Mouse (Mus musculus) midbrain, embryonic 15.5 days (tissue): ENCODE results near the gene Sorcs1. TPM values are rescaled to one million over a fixed set of nuclear protein-coding genes. Genes with fewer than 3 reads are reported as not detected.

Source experiments
- ATAC-seq: fragments of 200-750 bp; cut with Nextera tagmentation; replicated peaks from 2 replicates; pipeline ENCODE4 v1.8.0; 2017; ENCODE audit warnings: moderate TSS enrichment
- H3K27ac ChIP-seq: fragments of 300-500 bp; sonication (generic); 2 replicates; pipeline ENCODE4 v1.5.1; 2015; ENCODE audit warnings: mild to moderate bottlenecking, inconsistent platforms
- H3K27me3 ChIP-seq: fragments of 300-500 bp; sonication (generic); replicated peaks from 2 replicates; pipeline ENCODE4 v1.6.1; 2015; ENCODE audit warnings: inconsistent platforms
- H3K36me3 ChIP-seq: fragments of 300-500 bp; sonication (generic); replicated peaks from 2 replicates; pipeline ENCODE4 v1.6.1; 2015; ENCODE audit warnings: inconsistent platforms
- H3K4me1 ChIP-seq: fragments of 300-500 bp; sonication (generic); 2 replicates; pipeline ENCODE4 v1.6.1; 2015; ENCODE audit warnings: inconsistent platforms
- H3K4me2 ChIP-seq: fragments of 300-500 bp; sonication (generic); 2 replicates; pipeline ENCODE4 v1.6.1; 2015; ENCODE audit warnings: inconsistent platforms, mild to moderate bottlenecking, moderate library complexity
- H3K4me3 ChIP-seq: fragments of 300-500 bp; sonication (generic); 2 replicates; pipeline ENCODE4 v1.5.1; 2015; ENCODE audit warnings: mild to moderate bottlenecking, inconsistent platforms
- H3K9ac ChIP-seq: fragments of 300-500 bp; sonication (generic); 2 replicates; pipeline ENCODE4 v1.6.1; 2015; ENCODE audit warnings: mild to moderate bottlenecking, inconsistent platforms
- H3K9me3 ChIP-seq: fragments of 300-500 bp; sonication (generic); 2 replicates; pipeline ENCODE4 v1.6.1; 2016; ENCODE audit warnings: inconsistent platforms
- WGBS: fragments of 180-500 bp; shearing (Covaris S2); methylation state at CpG from one replicate; pipeline ENCODE4 v1.1.7; 2015; ENCODE audit warnings: mixed read lengths; 5-methylcytosine and 5-hydroxymethylcytosine counted together
- polyA plus RNA-seq: library from polyadenylated mRNA; unstranded; fragments of >200 nt; fragmentation: Nextera tagmentation; extraction: Ambion mirVana; gene quantifications from 2 replicates; pipeline ENCODE4 v1.2.1, GENCODE M21; 2015

The Sorcs1 gene
- polyA plus RNA-seq, 1 experiment from 2014 or later, result 18.4 TPM

DNA sequence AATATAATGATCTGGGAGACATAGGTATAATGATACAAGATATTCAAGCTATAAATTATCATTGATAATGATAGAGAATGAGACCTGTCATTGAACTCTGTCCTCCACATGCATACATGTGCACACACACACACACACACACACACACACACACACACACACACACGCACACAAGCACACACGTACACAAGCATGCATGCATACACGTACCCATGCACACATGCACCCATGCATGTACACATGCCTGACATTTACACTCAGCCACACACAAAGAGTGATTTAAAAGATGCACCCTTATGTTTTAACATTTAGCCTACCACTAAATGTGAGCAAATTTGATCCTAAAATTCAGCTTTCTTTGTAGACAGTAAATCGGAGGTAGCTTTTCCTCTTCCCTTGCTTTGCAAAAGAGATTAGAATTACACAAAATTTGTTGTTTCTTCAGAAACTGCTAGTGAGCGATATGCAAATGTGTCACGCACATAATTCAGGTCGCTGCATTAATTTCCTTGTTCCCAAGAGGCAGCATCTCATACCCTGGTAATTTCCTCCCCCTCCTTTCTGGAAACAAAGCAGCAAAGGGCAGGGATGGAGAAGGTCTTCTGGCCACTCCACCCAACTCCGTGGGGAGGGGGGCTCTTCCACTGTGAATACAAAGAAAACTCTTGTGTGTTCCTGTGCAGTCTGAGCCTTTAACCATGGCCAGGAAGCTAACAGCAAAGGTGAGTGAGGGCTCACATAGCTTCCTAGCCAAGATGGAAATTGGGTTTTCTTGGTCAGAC, 38.0 kb downstream of the Sorcs1 start:
- H3K27me3 ChIP-seq, result no peaks in the 10 kb centered on the region
- no peak overlapping the region for H3K9ac ChIP-seq
- 57% methylated on average over 8 of the region's 8 CpGs for WGBS
- peaks cover 11% of the 10 kb centered on the region; the same call in 1 of the 2 replicates for H3K4me1 ChIP-seq
- H3K36me3 ChIP-seq, result no peaks in the 10 kb centered on the region
- no peak overlapping the region for H3K27ac ChIP-seq
- no peak overlapping the region for H3K4me3 ChIP-seq
- H3K4me2 ChIP-seq, result no peak overlapping the region
- no peak for ATAC-seq
- H3K9me3 ChIP-seq, result no peaks in the 10 kb centered on the region

DNA sequence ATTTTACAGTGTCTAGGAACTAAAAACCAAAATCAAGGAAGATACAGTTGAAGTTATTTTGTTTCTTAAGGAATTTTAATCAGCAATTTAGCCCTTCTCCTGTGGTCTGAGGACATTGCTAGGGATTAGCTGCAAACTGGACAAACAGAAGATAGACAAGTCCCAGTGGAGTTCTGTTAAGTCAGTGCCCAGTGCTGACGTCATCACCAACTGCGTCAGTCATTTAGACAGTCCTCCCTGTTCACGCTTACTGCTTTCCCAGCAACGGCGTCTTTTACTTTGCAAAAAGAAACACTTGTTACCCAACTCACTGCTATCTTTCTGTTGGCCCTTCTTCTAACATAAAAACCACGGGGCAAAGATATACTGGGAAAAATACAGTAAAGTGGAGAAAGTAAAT, 40.3 kb downstream of the Sorcs1 start:
- H3K4me3 ChIP-seq, result no peak overlapping the region
- H3K4me1 ChIP-seq, result peaks cover 11% of the 10 kb centered on the region; the same call in 1 of the 2 replicates
- H3K9ac ChIP-seq, result no peak overlapping the region
- no peak overlapping the region for H3K4me2 ChIP-seq
- no peak for ATAC-seq
- WGBS, result 68% methylated on average over 6 of the region's 6 CpGs
- no peaks in the 10 kb centered on the region for H3K36me3 ChIP-seq
- H3K27ac ChIP-seq, result no peak overlapping the region
- H3K27me3 ChIP-seq, result no peaks in the 10 kb centered on the region
- H3K9me3 ChIP-seq, result no peaks in the 10 kb centered on the region

- no peak overlapping the region for H3K4me2 ChIP-seq
- WGBS, result 43% methylated on average over 9 of the region's 9 CpGs
- ATAC-seq, result no peak
- no peak overlapping the region for H3K27ac ChIP-seq
- no peaks in the 10 kb centered on the region for H3K36me3 ChIP-seq
- H3K4me3 ChIP-seq, result no peak overlapping the region
- H3K27me3 ChIP-seq, result no peaks in the 10 kb centered on the region
- no peak overlapping the region for H3K9ac ChIP-seq
- H3K9me3 ChIP-seq, result no peaks in the 10 kb centered on the region
- 0 out of 2 replicates have a peak, but pooled peaks cover 5% of the 10 kb centered on the region for H3K4me1 ChIP-seq
Observed at GRCm38 (mm10) chr19:50614013-50614412, 64.4 kb downstream of the Sorcs1 start.

DNA sequence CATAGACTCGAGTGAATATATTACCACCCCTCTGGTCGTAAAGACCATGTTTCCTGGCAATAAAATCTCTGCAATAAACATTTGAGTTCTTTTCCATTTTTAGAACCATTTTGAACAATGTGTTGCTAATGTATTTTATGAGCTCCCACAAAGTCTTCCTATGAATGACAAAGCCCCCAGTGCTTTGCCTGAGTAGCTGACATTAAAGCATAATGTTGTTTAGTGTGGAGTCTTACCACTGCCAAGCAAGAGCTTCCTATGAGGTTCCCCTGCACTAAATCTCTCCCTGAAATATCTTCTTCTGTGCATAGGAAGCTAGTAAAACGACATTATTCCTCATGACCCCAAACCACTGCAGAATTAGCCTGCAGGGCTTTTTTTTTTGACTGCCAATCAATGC, 66.8 kb downstream of the Sorcs1 start:
- ATAC-seq, result no peak
- Histone ChIP-seq H3K4me2 (no peak overlapping the region), H3K36me3 (no peaks in the 10 kb centered on the region), H3K9ac (no peak overlapping the region), H3K4me1 (no peaks in the 10 kb centered on the region), H3K4me3 (no peak overlapping the region), H3K27me3 (no peaks in the 10 kb centered on the region), H3K9me3 (no peaks in the 10 kb centered on the region), H3K27ac (no peak overlapping the region)
- WGBS, result 64% methylated on average over 3 of the region's 3 CpGs

GRCm38 (mm10) chr19:50603882-50604281, 74.6 kb downstream of the Sorcs1 start:
- H3K9ac ChIP-seq, result no peak overlapping the region
- H3K4me3 ChIP-seq, result no peak overlapping the region
- H3K4me2 ChIP-seq, result no peak overlapping the region
- no peaks in the 10 kb centered on the region for H3K4me1 ChIP-seq
- no peak for ATAC-seq
- no peaks in the 10 kb centered on the region for H3K36me3 ChIP-seq
- H3K27me3 ChIP-seq, result no peaks in the 10 kb centered on the region
- H3K9me3 ChIP-seq, result no peaks in the 10 kb centered on the region
- H3K27ac ChIP-seq, result no peak overlapping the region
- 62% methylated on average over 4 of the region's 4 CpGs for WGBS

- Histone ChIP-seq H3K4me1 (no peaks in the 10 kb centered on the region), H3K27me3 (no peaks in the 10 kb centered on the region), H3K36me3 (no peaks in the 10 kb centered on the region), H3K4me3 (no peak overlapping the region), H3K9ac (no peak overlapping the region), H3K27ac (no peak overlapping the region), H3K9me3 (no peaks in the 10 kb centered on the region), H3K4me2 (no peak overlapping the region)
- 95% methylated on average over 5 of the region's 5 CpGs for WGBS
- ATAC-seq, result no peak
Observed at GRCm38 (mm10) chr19:50603380-50603779, 75.1 kb downstream of the Sorcs1 start.

DNA sequence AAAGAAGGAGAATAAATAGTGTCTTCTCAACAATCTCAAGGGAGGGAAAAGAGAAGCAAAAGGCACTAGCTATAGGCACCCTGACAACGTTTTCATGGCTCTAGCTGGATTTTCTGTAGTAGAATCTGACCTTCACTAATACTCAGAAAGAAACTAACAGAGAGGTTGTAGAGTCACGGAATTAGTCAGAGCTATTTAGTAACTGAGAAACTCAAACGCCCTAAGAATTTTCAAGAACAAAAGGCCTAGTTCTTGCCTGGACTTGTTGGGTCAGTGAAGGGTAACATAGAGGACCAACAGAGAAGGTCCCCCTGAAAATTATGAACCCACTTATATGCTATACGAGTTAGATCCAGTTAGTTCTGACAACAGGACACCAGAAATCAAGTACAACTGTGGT, 81.1 kb downstream of the Sorcs1 start:
- Histone ChIP-seq H3K36me3 (no peaks in the 10 kb centered on the region), H3K4me3 (no peak overlapping the region), H3K4me2 (no peak overlapping the region), H3K9ac (no peak overlapping the region), H3K27me3 (no peaks in the 10 kb centered on the region), H3K27ac (no peak overlapping the region), H3K4me1 (no peaks in the 10 kb centered on the region), H3K9me3 (no peaks in the 10 kb centered on the region)
- WGBS, result 77% methylated on average over 4 of the region's 4 CpGs
- ATAC-seq, result no peak

GRCm38 (mm10) chr19:50586182-50586581, 92.3 kb downstream of the Sorcs1 start:
- H3K36me3 ChIP-seq, result no peaks in the 10 kb centered on the region
- H3K27me3 ChIP-seq, result no peaks in the 10 kb centered on the region
- H3K27ac ChIP-seq, result no peak overlapping the region
- no peak overlapping the region for H3K4me2 ChIP-seq
- no peak overlapping the region for H3K9ac ChIP-seq
- WGBS, result 96% methylated on average over 5 of the region's 5 CpGs
- H3K9me3 ChIP-seq, result no peaks in the 10 kb centered on the region
- H3K4me3 ChIP-seq, result no peak overlapping the region
- H3K4me1 ChIP-seq, result peaks cover 6% of the 10 kb centered on the region; the same call in 1 of the 2 replicates
- ATAC-seq, result no peak

- H3K4me3 ChIP-seq, result no peak overlapping the region
- ATAC-seq, result no peak
- H3K4me2 ChIP-seq, result no peak overlapping the region
- no peak overlapping the region for H3K9ac ChIP-seq
- no peaks in the 10 kb centered on the region for H3K9me3 ChIP-seq
- H3K36me3 ChIP-seq, result no peaks in the 10 kb centered on the region
- H3K4me1 ChIP-seq, result peaks cover 6% of the 10 kb centered on the region; the same call in 1 of the 2 replicates
- H3K27me3 ChIP-seq, result no peaks in the 10 kb centered on the region
- H3K27ac ChIP-seq, result no peak overlapping the region
Observed at GRCm38 (mm10) chr19:50582952-50583351, 95.5 kb downstream of the Sorcs1 start.

- H3K36me3 ChIP-seq, result no peaks in the 10 kb centered on the region
- no peaks in the 10 kb centered on the region for H3K27me3 ChIP-seq
- H3K4me1 ChIP-seq, result no peaks in the 10 kb centered on the region
- no peak overlapping the region for H3K27ac ChIP-seq
- H3K4me3 ChIP-seq, result no peak overlapping the region
- H3K4me2 ChIP-seq, result no peak overlapping the region
- no peak overlapping the region for H3K9ac ChIP-seq
- 22% methylated on average over 1 of the region's 1 CpGs for WGBS
- H3K9me3 ChIP-seq, result no peaks in the 10 kb centered on the region
- no peak for ATAC-seq
Observed at GRCm38 (mm10) chr19:50569669-50570195, 108.7 kb downstream of the Sorcs1 start.

DNA sequence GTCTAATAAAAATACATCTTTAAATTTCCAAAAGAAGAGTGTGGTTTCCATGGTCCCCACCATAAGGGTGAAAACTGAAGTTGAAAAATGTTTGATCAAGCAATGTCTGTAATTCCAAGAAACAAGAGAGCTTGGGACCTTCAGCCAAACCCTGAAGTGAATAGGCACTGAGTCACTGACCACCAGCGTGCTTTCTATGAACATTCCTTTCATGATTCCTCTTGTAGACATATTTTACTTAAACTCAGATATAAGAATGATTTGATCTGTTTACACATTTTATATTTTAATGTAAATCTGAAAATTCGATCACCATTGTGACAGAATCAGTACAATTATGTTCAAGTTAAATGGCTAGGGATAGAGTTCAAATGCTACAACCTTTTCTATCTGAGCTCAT, 112.1 kb downstream of the Sorcs1 start:
- ATAC-seq, result no peak
- H3K4me1 ChIP-seq, result no peaks in the 10 kb centered on the region
- WGBS, result 93% methylated on average over 2 of the region's 2 CpGs
- no peak overlapping the region for H3K4me2 ChIP-seq
- no peaks in the 10 kb centered on the region for H3K9me3 ChIP-seq
- H3K4me3 ChIP-seq, result no peak overlapping the region
- H3K27me3 ChIP-seq, result no peaks in the 10 kb centered on the region
- no peak overlapping the region for H3K9ac ChIP-seq
- no peak overlapping the region for H3K27ac ChIP-seq
- H3K36me3 ChIP-seq, result no peaks in the 10 kb centered on the region

DNA sequence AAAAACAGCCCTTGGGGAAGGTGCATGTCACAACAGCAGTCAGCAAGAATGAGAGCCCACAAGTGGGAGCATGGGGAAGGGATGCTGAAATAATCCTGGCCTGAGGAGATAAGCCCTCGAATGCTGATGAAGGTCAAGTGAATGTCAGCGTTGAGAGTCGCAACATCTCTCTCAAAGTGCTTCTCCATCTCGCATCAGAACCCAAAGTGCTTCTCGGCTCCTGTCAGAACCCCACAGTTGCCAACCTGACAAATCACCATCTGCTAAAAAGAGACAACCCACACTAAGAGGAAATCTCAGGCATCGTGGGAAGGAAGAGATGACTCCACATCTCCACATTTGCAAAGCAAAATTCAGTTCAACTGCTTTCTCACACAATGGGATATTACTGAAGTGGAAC, 119.7 kb downstream of the Sorcs1 start:
- WGBS, result 28% methylated on average over 6 of the region's 6 CpGs
- no peak for ATAC-seq

GRCm38 (mm10) chr19:50534031-50534430, 144.4 kb downstream of the Sorcs1 start:
- H3K27me3 ChIP-seq, result no peaks in the 10 kb centered on the region
- H3K4me2 ChIP-seq, result no peak overlapping the region
- no peaks in the 10 kb centered on the region for H3K9me3 ChIP-seq
- H3K9ac ChIP-seq, result no peak overlapping the region
- no peak for ATAC-seq
- WGBS, result 28% methylated on average over 5 of the region's 5 CpGs
- no peak overlapping the region for H3K4me3 ChIP-seq
- no peaks in the 10 kb centered on the region for H3K36me3 ChIP-seq
- H3K27ac ChIP-seq, result no peak overlapping the region
- H3K4me1 ChIP-seq, result no peaks in the 10 kb centered on the region

More for the DNA sequence above, 119.7 kb downstream of the Sorcs1 start:
- Histone ChIP-seq H3K27ac (no peak overlapping the region), H3K9me3 (no peaks in the 10 kb centered on the region), H3K27me3 (no peaks in the 10 kb centered on the region), H3K36me3 (no peaks in the 10 kb centered on the region), H3K4me1 (peaks cover 4% of the 10 kb centered on the region; the same call in 1 of the 2 replicates), H3K4me3 (no peak overlapping the region), H3K9ac (no peak overlapping the region), H3K4me2 (no peak overlapping the region)
